Mouse (Mus musculus) ES-E14 (cell line): Measurements from ENCODE around the gene L2hgdh. TPM values are rescaled to one million over a fixed set of nuclear protein-coding genes. Genes with fewer than 3 reads are reported as not detected.

Experiments used
- DNase-seq: peaks from one replicate; pipeline ENCODE4 v3.0.0-alpha.2; 2013; ENCODE audit warnings: low read depth, low spot score
- H3K27ac ChIP-seq: 2 replicates; pipeline ENCODE4 v1.5.1; 2012; ENCODE audit warnings: low read depth, mild to moderate bottlenecking, low read length, moderate library complexity, mixed read lengths; ENCODE audit not compliant: poor library complexity, insufficient read depth, severe bottlenecking
- H3K36me3 ChIP-seq: 2 replicates; pipeline ENCODE4 v1.6.1; 2012; ENCODE audit warnings: mild to moderate bottlenecking, low read length, moderate library complexity, mixed read lengths; ENCODE audit not compliant: control insufficient read depth, poor library complexity, insufficient read depth, severe bottlenecking
- H3K4me1 ChIP-seq, 2 experiments: fragments of 150-350 bp in 1 of 2; sonication (generic) in 1 of 2; 2 replicates each; pipeline ENCODE4 v1.6.1; 2012; ENCODE audit warnings: low read length in 2 of 2, mild to moderate bottlenecking in 1 of 2, mixed read lengths in 1 of 2; ENCODE audit not compliant: control insufficient read depth in 2 of 2, insufficient read depth in 2 of 2, poor library complexity in 1 of 2
- H3K4me3 ChIP-seq, 2 experiments: fragments of 150-350 bp in 1 of 2; sonication (generic) in 1 of 2; 2 replicates each; pipeline ENCODE4 v1.5.1; 2012; ENCODE audit warnings: low read length in 2 of 2, low read depth in 1 of 2, mild to moderate bottlenecking in 1 of 2, mixed read lengths in 1 of 2; ENCODE audit not compliant: insufficient read depth in 1 of 2, poor library complexity in 1 of 2, severe bottlenecking in 1 of 2
- H3K9ac ChIP-seq: 2 replicates; pipeline ENCODE4 v1.6.1; 2012; ENCODE audit warnings: low read depth, mild to moderate bottlenecking, low read length, mixed read lengths; ENCODE audit not compliant: poor library complexity, insufficient read depth, severe bottlenecking
- H3K9me3 ChIP-seq: fragments of 150-350 bp; sonication (generic); 2 replicates; pipeline ENCODE4 v1.6.1; 2012; ENCODE audit warnings: low read depth, mild to moderate bottlenecking, low read length; ENCODE audit not compliant: control insufficient read depth, insufficient read depth
- CHD2 ChIP-seq: IDR thresholded peaks from 2 replicates; pipeline ENCODE4 v1.6.1; 2014; ENCODE audit warnings: mild to moderate bottlenecking, low read depth, low read length, inconsistent platforms
- HCFC1 ChIP-seq: IDR thresholded peaks from 2 replicates; pipeline ENCODE4 v1.6.1; 2012; ENCODE audit warnings: low read length, inconsistent platforms, borderline replicate concordance; ENCODE audit not compliant: insufficient read depth
- MAFK ChIP-seq: IDR thresholded peaks from 2 replicates; pipeline ENCODE4 v1.6.1; 2014; ENCODE audit warnings: mild to moderate bottlenecking, low read depth, low read length, inconsistent platforms; ENCODE audit not compliant: insufficient read depth
- ZC3H11A ChIP-seq: IDR thresholded peaks from 2 replicates; pipeline ENCODE4 v1.6.1; 2012; ENCODE audit warnings: low read depth, mild to moderate bottlenecking, inconsistent platforms, low read length, borderline replicate concordance
- ZNF384 ChIP-seq: IDR thresholded peaks from 2 replicates; pipeline ENCODE4 v1.6.1; 2012; ENCODE audit warnings: low read depth, low read length, inconsistent platforms
- in situ Hi-C, 2 experiments: fragments of 600-800 bp; cut with MboI; formaldehyde crosslinking; loops; one replicate each; pipeline ENCODE4 v1.15.1; 2025; ENCODE audit warnings: low sequenced_read_pairs in 2 of 2, inconsistent platforms in 1 of 2; ENCODE audit not compliant: unreplicated experiment in 2 of 2
- total RNA-seq: library from RNA; depleted of rRNA; stranded (reverse); fragments of 300-350 nt; gene quantifications from 2 replicates; pipeline ENCODE4 v1.2.3, GENCODE M21; 2012

The L2hgdh gene
- total RNA-seq, 1 experiment: 28.2 TPM

- Histone ChIP-seq H3K36me3 (peaks cover 20% of the 10 kb centered on the region), H3K9me3 (peaks cover 9% of the 10 kb centered on the region), H3K4me3 (no peak overlapping the region), H3K9ac (no peak overlapping the region), H3K27ac (no peak overlapping the region), H3K4me1 (peaks cover 0 to 5% of the 10 kb centered on the region in 2 experiments; a peak in 2 of 4 replicates)
- in situ Hi-C loops: no loop called here
- no peak for TF ChIP-seq MAFK
- TF ChIP-seq CHD2: no peak
- no peak for TF ChIP-seq ZNF384
- no peak for TF ChIP-seq ZC3H11A
- no peak for TF ChIP-seq HCFC1
- DNase-seq: no peak
Observed at GRCm38 (mm10) chr12:69722857-69723256, 1.8 kb downstream of the L2hgdh start.

- H3K4me3 ChIP-seq: no peak overlapping the region
- no peaks in the 10 kb centered on the region for H3K9me3 ChIP-seq
- no peak overlapping the region for H3K9ac ChIP-seq
- no peak overlapping the region for H3K27ac ChIP-seq
- in situ Hi-C loops: no loop called here
- no peaks in the 10 kb centered on the region for H3K4me1 ChIP-seq
- H3K36me3 ChIP-seq: peaks cover 12% of the 10 kb centered on the region
- no peak for DNase-seq
- TF ChIP-seq ZNF384: no peak
- TF ChIP-seq HCFC1: no peak
- no peak for TF ChIP-seq MAFK
- TF ChIP-seq ZC3H11A: no peak
- TF ChIP-seq CHD2: no peak
Observed at GRCm38 (mm10) chr12:69713628-69714027, 11.0 kb downstream of the L2hgdh start.

GRCm38 (mm10) chr12:69704799-69705458, 19.7 kb downstream of the L2hgdh start:
- Histone ChIP-seq H3K36me3 (peaks cover 7% of the 10 kb centered on the region; the same call in 1 of the 2 replicates), H3K27ac (no peak overlapping the region), H3K4me1 (no peaks in the 10 kb centered on the region), H3K4me3 (no peak overlapping the region), H3K9ac (no peak overlapping the region), H3K9me3 (no peaks in the 10 kb centered on the region)
- TF ChIP-seq MAFK (no peak), HCFC1 (no peak), ZNF384 (no peak), ZC3H11A (no peak), CHD2 (no peak)
- DNase-seq: no peak
- in situ Hi-C loops: no loop called here

- no peak for DNase-seq
- in situ Hi-C loops: no loop called here
Observed at GRCm38 (mm10) chr12:69698352-69698751, 26.3 kb downstream of the L2hgdh start.

More at GRCm38 (mm10) chr12:69698352-69698751, 26.3 kb downstream of the L2hgdh start:
- peaks cover 11% of the 10 kb centered on the region; the same call in 1 of the 2 replicates for H3K36me3 ChIP-seq
- no peak overlapping the region for H3K27ac ChIP-seq
- H3K9ac ChIP-seq: no peak overlapping the region
- peaks cover 0 to 2% of the 10 kb centered on the region in 2 experiments; a peak in 1 of 4 replicates for H3K4me1 ChIP-seq
- no peak for TF ChIP-seq ZNF384
- TF ChIP-seq ZC3H11A: no peak
- no peak for TF ChIP-seq MAFK
- no peak for TF ChIP-seq HCFC1
- TF ChIP-seq CHD2: no peak
- no peaks in the 10 kb centered on the region for H3K9me3 ChIP-seq
- H3K4me3 ChIP-seq: no peak overlapping the region
